Mouse (Mus musculus): ENCODE results near the gene Rapgef4. TPM values are rescaled to one million over a fixed set of nuclear protein-coding genes. Genes with fewer than 3 reads are reported as not detected.
A peak's percentile ranks its signal among the peaks of the same experiment; 100 is the strongest.

Gene Rapgef4
- polyA plus RNA-seq, 1 experiment: 11.3 TPM

DNA sequence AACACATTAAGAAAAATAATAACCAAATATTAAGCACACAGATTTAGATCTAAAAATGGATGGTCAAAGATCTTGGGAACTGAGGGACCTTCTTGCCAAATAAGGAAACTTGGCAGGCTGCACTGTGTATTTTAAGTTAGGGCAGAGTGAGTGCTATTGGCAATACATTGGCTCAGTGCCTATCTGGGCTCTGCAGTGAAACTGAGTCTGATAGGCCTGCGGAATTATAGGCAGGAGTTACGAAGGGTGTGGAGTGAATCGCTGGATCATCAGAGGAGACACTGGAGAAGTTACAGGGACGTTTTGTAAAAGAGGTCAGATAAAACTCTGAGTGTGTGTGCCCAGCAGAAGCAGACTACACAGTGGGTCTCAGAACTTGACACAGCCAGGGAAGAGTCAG lies 306.1 kb downstream of the Rapgef4 start:
- TF ChIP-seq CTCF (IDR thresholded peaks at IDR 0.05; ENCODE audit: extremely low read depth, insufficient read depth, insufficient read length, insufficient replicate concordance): no peak
- TF ChIP-seq POLR2A (IDR thresholded peaks at IDR 0.05; ENCODE audit: low read depth, low read length): no peak
- Histone ChIP-seq H3K36me3 (ENCODE audit: control insufficient read depth, insufficient read depth, low read length) (no peaks in the 10 kb centered on the region), H3K4me1 (ENCODE audit: control insufficient read depth, insufficient read depth, insufficient read length) (peaks cover 3% of the 10 kb centered on the region), H3K4me3 (ENCODE audit: extremely low read depth, insufficient read depth, insufficient read length) (no peak overlapping the region), H3K27me3 (ENCODE audit: control insufficient read depth, insufficient read depth, low read length) (peaks cover 8% of the 10 kb centered on the region), H3K27ac (ENCODE audit: insufficient read depth, low read length) (no peak overlapping the region)
- no peak for DNase-seq (ENCODE audit: low read depth in 1 of 2, low spot score in 2 of 2)
- WGBS: 61% methylated on average over 4 of the region's 4 CpGs

DNA sequence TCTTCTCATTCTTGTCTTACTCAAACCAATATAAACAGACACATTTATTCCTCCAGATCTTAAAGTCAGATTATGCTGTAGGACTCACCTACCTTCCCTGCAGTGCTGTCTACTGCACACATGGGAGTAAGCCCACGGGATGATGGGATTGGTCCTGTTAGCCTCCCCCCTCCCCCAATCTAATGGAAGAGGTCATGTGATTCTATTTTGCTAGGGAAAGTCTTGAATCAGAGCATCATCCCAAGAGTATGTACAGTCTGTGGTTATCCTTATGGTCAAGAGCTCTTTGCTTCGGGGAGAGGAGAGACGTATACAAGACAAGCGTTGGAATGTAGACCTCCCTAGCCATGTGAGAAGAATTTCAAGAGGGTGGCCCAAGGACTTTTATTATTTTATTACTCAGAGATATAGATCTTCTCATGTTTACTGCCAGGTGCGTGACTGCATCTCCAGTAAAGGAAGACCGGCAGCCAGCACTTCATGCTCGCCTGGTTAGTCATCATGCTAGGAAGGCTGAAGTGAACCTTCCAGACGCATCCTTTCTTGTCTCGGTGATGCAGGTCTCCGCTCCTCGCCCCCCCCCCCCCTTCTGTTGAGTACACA lies 308.0 kb downstream of the Rapgef4 start:
- Histone ChIP-seq H3K4me3 (ENCODE audit: extremely low read depth, insufficient read depth, insufficient read length) (no peak overlapping the region), H3K36me3 (ENCODE audit: control insufficient read depth, insufficient read depth, low read length) (no peaks in the 10 kb centered on the region), H3K27ac (ENCODE audit: insufficient read depth, low read length) (no peak overlapping the region), H3K27me3 (ENCODE audit: control insufficient read depth, insufficient read depth, low read length) (peaks cover 8% of the 10 kb centered on the region), H3K4me1 (ENCODE audit: control insufficient read depth, insufficient read depth, insufficient read length) (peaks cover 3% of the 10 kb centered on the region)
- TF ChIP-seq CTCF (IDR thresholded peaks at IDR 0.05; ENCODE audit: extremely low read depth, insufficient read depth, insufficient read length, insufficient replicate concordance): no peak
- TF ChIP-seq POLR2A (IDR thresholded peaks at IDR 0.05; ENCODE audit: low read depth, low read length): no peak
- 88% methylated on average over 11 of the region's 11 CpGs for WGBS
- no peak for DNase-seq (ENCODE audit: low read depth in 1 of 2, low spot score in 2 of 2)

DNA sequence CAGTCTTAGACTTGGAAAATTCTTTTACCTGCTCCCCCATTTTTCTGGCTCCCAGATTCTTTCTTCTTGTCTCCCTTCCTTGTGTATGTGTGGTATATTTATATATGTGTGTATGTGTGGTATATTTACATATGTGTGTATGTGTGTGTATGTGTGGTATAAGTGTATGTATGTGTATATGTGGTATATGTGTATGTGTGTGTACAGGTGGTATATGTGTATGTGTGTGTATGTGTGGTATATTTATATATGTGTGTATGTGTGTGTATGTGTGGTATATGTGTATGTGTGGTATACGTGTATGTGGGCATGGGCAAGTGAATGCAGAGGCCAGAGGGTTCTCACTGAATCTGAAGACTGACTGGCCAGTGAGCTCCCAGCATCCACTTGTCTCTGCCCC lies 310.1 kb downstream of the Rapgef4 start:
- WGBS: 71% methylated on average over 1 of the region's 1 CpGs
- H3K4me3 ChIP-seq (ENCODE audit: extremely low read depth, insufficient read depth, insufficient read length): no peak overlapping the region
- TF ChIP-seq POLR2A (IDR thresholded peaks at IDR 0.05; ENCODE audit: low read depth, low read length): no peak
- no peak for TF ChIP-seq CTCF (IDR thresholded peaks at IDR 0.05; ENCODE audit: extremely low read depth, insufficient read depth, insufficient read length, insufficient replicate concordance)

GRCm38 (mm10) chr2:72292573-72292972 lies 311.5 kb downstream of the Rapgef4 start:
- WGBS: 69% methylated on average over 8 of the region's 8 CpGs
- Histone ChIP-seq H3K4me3 (ENCODE audit: extremely low read depth, insufficient read depth, insufficient read length) (no peak overlapping the region), H3K36me3 (ENCODE audit: control insufficient read depth, insufficient read depth, low read length) (no peaks in the 10 kb centered on the region), H3K27me3 (ENCODE audit: control insufficient read depth, insufficient read depth, low read length) (no peaks in the 10 kb centered on the region), H3K4me1 (ENCODE audit: control insufficient read depth, insufficient read depth, insufficient read length) (no peaks in the 10 kb centered on the region), H3K27ac (ENCODE audit: insufficient read depth, low read length) (no peak overlapping the region)
- no peak for TF ChIP-seq POLR2A (IDR thresholded peaks at IDR 0.05; ENCODE audit: low read depth, low read length)
- TF ChIP-seq CTCF (IDR thresholded peaks at IDR 0.05; ENCODE audit: extremely low read depth, insufficient read depth, insufficient read length, insufficient replicate concordance): no peak
- DNase-seq (ENCODE audit: low read depth in 1 of 2, low spot score in 2 of 2): no peak

More for the DNA sequence above, 310.1 kb downstream of the Rapgef4 start:
- H3K27me3 ChIP-seq (ENCODE audit: control insufficient read depth, insufficient read depth, low read length): 0 out of 2 replicates have a peak, but pooled peaks cover under 1% of the 10 kb centered on the region
- no peaks in the 10 kb centered on the region for H3K4me1 ChIP-seq (ENCODE audit: control insufficient read depth, insufficient read depth, insufficient read length)
- no peak overlapping the region for H3K27ac ChIP-seq (ENCODE audit: insufficient read depth, low read length)
- H3K36me3 ChIP-seq (ENCODE audit: control insufficient read depth, insufficient read depth, low read length): no peaks in the 10 kb centered on the region
- DNase-seq (ENCODE audit: low read depth in 1 of 2, low spot score in 2 of 2): no peak

DNA sequence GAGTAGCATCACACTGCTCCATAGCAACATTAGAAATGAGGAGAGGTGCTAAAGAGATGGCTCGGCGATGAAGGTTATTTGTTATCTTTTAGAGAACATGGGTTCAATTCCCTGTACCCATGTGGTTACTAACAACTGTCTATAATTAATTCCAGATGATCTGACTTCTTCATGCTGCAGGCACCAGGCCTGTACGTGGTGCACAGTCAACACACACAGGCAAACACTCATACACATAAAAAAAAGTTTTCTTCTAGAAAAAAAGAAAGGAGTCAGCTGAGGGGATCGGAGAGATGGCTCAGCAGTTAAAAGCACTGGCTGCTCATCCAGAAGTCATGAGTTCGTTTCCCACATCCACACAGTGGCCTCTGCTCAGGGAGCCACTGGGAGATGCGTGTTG lies 314.0 kb downstream of the Rapgef4 start:
- TF ChIP-seq POLR2A (IDR thresholded peaks at IDR 0.05; ENCODE audit: low read depth, low read length) (no peak), CTCF (IDR thresholded peaks at IDR 0.05; ENCODE audit: extremely low read depth, insufficient read depth, insufficient read length, insufficient replicate concordance) (no peak)
- WGBS: 95% methylated on average over 6 of the region's 6 CpGs
- Histone ChIP-seq H3K4me1 (ENCODE audit: control insufficient read depth, insufficient read depth, insufficient read length) (no peaks in the 10 kb centered on the region), H3K27me3 (ENCODE audit: control insufficient read depth, insufficient read depth, low read length) (no peaks in the 10 kb centered on the region), H3K4me3 (ENCODE audit: extremely low read depth, insufficient read depth, insufficient read length) (no peak overlapping the region), H3K27ac (ENCODE audit: insufficient read depth, low read length) (no peak overlapping the region), H3K36me3 (ENCODE audit: control insufficient read depth, insufficient read depth, low read length) (no peaks in the 10 kb centered on the region)
- DNase-seq (ENCODE audit: low read depth in 1 of 2, low spot score in 2 of 2): no peak

- H3K4me1 ChIP-seq (ENCODE audit: control insufficient read depth, insufficient read depth, insufficient read length): no peaks in the 10 kb centered on the region
- H3K27ac ChIP-seq (ENCODE audit: insufficient read depth, low read length): no peak overlapping the region
- no peaks in the 10 kb centered on the region for H3K27me3 ChIP-seq (ENCODE audit: control insufficient read depth, insufficient read depth, low read length)
- no peak overlapping the region for H3K4me3 ChIP-seq (ENCODE audit: extremely low read depth, insufficient read depth, insufficient read length)
- 83% methylated on average over 10 of the region's 10 CpGs for WGBS
- no peak for TF ChIP-seq CTCF (IDR thresholded peaks at IDR 0.05; ENCODE audit: extremely low read depth, insufficient read depth, insufficient read length, insufficient replicate concordance)
- TF ChIP-seq POLR2A (IDR thresholded peaks at IDR 0.05; ENCODE audit: low read depth, low read length): no peak
- H3K36me3 ChIP-seq (ENCODE audit: control insufficient read depth, insufficient read depth, low read length): no peaks in the 10 kb centered on the region
- no peak for DNase-seq (ENCODE audit: low read depth in 1 of 2, low spot score in 2 of 2)
These were observed 316.1 kb downstream of the Rapgef4 start for GRCm38 (mm10) chr2:72296984-72297715.

- no peaks in the 10 kb centered on the region for H3K4me1 ChIP-seq (ENCODE audit: control insufficient read depth, insufficient read depth, insufficient read length)
- no peak for DNase-seq (ENCODE audit: low read depth in 1 of 2, low spot score in 2 of 2)
- 0 out of 2 replicates have a peak overlapping the region, but pooled peaks have one; percentile 26 for H3K27ac ChIP-seq (ENCODE audit: insufficient read depth, low read length)
- TF ChIP-seq CTCF (IDR thresholded peaks at IDR 0.05; ENCODE audit: extremely low read depth, insufficient read depth, insufficient read length, insufficient replicate concordance) (no peak), POLR2A (IDR thresholded peaks at IDR 0.05; ENCODE audit: low read depth, low read length) (no peak)
- H3K27me3 ChIP-seq (ENCODE audit: control insufficient read depth, insufficient read depth, low read length): no peaks in the 10 kb centered on the region
- no peaks in the 10 kb centered on the region for H3K36me3 ChIP-seq (ENCODE audit: control insufficient read depth, insufficient read depth, low read length)
- H3K4me3 ChIP-seq (ENCODE audit: extremely low read depth, insufficient read depth, insufficient read length): no peak overlapping the region
- 72% methylated on average over 10 of the region's 10 CpGs for WGBS
These were observed 316.7 kb downstream of the Rapgef4 start for GRCm38 (mm10) chr2:72297716-72298082.

All from spleen, adult 2 months (tissue).